Mouse (Mus musculus) adrenal gland, adult 18-20 months (tissue): Measurements from ENCODE around the gene Mymk. TPM values are rescaled to one million over a fixed set of nuclear protein-coding genes. Genes with fewer than 3 reads are reported as not detected.

Experiments used
- DNase-seq, 2 experiments: peaks; one replicate each; pipeline ENCODE4 v3.0.0; 2021 to 2022; ENCODE audit warnings: low spot score in 2 of 2
- total RNA-seq, 2 experiments: library from RNA; stranded (reverse); gene quantifications; 1 replicate in 1 of 2; 2 replicates in 1 of 2; pipeline ENCODE4 v1.2.3; 2021

Mymk gene
- total RNA-seq, 2 experiments from 2014 or later, result not detected

DNA sequence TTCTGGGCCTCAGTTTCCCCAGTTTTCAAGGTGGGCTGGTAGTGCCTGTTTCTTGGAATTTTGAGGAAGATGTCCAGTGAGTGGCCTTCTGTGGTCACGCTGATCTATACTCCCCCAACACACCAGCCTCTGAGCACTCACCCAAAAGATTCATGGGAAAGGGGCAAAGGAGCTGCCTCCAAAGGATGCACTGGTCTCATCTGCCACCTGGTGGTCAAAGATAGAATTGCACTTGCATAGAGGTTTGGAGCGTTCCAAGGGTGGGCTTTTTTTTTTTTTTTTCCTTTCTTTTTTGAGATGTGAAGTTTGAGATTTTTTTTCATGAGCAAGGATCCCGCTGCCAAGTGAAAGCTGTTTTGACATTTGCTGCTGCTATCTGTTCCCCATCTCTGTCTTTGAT, 33.4 kb downstream of the Mymk start:
- DNase-seq, result peak; percentile 66 to 70

DNA sequence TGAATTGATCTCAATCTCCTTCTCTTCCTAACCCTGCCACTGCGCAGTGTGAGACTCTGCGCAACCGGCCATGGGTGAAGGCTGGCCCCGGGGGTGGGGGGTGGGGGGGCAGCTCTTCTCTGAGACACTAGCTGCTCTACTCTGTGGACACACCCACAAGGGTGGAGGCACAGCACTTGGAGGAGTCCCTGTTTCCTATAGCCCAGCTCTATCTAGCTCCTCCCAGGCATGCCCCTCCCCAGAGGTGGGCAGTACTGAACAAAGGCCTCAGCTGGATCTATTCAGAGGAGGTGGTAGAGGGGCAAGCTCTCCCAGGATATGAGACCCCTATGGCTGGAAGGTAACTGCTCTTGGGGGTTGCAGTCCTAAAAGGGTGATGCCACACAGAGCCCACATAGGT, 35.0 kb downstream of the Mymk start:
- DNase-seq, result no peak

DNA sequence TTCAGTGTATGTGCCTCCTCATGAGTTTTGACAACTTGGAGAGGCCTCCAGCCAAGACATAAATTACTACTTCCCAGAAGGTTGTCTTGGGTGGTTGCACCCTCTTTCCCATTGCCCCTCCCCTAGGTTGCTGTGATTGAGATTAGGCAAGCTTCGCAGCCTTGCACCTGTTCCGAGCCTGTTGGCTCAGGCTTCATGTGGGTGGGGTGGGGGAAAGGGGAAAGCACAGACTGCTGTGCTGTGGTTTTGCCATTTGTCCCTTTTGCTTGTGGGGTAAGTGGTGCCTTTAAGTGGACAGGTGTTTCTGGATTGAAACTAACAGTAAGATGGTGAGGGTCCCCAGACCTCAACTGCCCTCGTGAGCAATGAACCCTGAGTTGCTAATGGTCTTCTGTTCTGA, 36.0 kb downstream of the Mymk start:
- DNase-seq, result no peak

DNA sequence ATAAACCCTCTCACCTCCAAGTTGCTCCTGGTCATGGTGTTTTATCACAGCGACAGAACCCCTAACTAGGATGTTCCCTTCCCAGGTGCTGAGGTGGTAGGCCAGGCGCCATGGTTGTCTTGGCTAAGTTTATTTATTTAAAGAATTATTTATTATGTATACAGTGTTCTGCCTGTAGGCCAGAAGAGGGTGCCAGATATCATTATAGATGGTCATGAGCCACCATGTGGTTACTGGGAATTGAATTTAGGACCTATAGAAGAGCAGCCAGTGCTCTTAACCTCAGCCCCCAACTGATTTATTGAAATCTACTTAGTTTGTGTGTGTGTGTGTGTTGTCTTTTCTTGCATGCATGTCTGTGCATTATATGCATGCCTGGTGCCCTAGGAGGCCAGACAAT, 39.6 kb downstream of the Mymk start:
- DNase-seq, result no peak

DNA sequence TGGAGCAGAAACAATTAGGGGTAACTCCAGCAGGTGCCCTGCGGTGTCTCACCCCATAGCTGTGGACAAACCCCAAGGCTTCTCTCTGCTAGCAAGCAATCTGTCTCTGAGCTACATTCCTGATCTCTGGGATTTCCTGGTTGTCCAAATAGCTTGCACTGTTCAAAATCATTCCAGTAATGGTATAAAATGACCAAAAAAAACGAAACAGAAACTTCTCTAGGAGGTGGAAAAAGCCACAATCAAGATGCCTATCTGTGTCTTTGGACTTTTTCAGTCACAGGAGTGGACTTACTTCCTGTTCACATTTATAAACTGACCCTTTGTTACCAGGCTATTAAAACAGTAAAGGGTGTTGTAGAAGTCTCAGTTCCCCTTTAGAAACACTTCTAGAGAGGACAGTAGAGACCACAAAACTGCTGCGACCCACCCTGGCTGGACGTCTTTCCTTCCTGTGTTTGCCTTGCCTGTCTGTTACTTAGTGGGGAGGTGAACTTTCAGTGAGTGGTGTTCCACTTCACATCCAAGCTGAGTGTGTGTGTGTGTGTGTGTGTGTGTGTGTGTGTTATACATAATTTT, 43.5 kb downstream of the Mymk start:
- DNase-seq, result no peak

DNA sequence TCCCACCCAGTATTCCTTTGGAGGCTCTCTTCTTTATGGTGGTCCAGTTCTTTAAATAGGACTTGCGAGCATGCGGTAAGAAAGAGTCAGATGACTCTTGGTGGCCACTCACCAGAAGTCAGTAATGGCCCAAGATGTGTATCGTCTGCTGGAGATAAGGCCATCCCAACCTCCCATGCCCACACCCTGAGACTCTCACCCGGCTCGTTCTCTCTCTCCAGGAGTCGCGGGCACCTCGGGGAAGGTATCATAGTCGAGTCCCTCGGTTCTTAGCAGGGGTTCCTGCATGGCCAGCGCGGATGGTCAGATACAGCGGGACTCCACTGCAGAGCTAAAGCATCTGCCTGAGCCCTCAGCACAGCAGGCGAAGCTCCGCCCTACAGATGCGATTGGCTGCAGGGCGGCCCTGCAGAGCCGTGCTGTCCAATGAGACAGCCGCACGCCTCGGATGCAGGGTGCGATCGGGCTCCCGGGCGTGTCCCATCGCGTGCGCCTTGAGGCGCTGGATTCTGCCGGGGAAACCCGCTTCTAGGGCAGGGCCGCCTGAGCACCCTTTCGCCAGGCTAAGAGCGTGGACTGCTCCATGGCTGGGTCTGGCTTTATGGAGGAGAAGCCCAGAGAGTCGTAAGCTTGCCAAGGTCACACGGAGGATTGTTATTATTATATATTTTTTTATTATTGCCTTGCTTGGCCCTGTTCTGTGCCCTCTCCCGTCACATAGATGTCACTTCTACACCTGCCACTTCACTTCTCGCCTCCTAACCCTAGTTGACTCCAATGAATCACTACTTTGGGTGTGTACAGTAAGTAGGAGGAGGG, 44.2 kb downstream of the Mymk start, which contains the start of gene Slc2a6:
Slc2a6 (minus strand) TSS at position 381 of the 819 bp plus-strand sequence.
- peak; percentile 77 to 80 for DNase-seq

DNA sequence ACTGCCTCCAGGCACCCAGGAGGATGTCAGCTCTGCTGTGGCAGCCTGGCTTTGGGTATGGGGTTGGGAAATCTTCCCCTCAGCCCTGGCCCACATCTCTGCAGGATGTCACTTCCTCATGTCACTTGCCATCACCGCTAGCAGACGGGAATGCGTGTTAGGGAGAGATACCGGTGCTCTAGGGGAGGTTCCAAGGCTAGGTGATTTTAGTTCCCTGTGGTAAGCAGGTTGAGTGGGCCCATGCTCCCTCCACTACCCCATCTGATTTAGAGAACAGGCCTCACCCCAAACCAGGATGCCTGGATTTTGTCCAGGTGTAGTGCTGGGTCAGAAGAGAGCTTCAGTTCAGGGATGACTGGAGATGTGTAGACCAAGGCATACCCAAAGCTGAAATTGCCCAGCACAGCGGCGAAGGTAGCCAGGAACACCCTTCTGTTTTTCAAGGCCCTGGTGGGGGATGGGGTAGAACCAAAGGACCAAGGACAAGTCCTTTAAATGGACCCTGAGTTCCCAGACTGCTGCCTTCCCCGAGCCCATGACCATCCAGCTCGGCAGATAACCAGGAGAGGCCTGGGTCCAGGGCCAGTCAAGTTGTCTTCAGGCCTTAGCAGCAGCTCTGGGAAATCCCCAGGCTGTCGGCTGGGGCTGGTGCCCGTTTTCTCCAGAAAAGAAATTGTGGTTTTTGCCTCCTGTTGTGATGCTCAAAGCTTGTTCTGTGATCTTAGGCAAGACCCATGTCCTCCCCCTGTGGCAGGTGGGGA, 44.9 kb downstream of the Mymk start:
- no peak for DNase-seq

DNA sequence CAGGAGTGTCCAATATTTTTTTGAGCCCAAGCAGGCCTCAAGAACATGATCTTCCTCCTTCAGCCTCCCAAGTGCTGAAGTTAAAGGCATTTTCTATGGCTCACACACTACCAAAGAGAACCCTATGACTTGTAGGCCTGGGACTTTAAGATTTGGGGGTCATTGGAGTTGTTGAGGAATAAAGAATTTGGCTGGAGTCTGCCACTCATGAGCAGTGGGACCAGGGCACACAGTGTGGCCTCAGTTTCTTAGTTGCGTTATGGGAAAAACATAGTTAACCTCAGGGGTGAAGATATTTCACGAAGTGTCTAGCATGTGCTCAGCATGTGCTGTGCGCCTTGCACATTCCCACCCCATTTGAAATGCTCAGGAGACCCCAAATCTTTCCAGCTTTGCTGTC, 45.6 kb downstream of the Mymk start:
- DNase-seq, result no peak

DNA sequence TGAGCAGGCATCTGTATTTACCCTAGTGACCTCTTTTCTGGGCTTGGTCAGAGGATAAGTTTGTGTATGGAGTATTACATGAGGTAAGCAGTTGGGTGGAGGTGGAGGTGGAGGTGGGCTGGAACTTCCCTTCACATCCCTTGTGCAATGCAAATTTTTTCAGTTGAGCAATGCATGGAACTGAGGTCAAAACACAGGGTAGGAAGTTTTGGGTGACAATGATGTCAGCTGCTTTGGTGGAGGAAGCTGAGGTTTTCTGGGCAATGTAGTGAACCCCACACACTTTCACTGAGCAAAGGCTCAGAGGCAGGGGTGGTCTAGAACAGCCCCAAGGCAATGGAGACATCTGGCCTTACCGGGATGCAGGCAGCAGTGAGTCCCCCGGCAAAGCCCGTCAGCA, 46.4 kb downstream of the Mymk start:
- DNase-seq, result no peak

DNA sequence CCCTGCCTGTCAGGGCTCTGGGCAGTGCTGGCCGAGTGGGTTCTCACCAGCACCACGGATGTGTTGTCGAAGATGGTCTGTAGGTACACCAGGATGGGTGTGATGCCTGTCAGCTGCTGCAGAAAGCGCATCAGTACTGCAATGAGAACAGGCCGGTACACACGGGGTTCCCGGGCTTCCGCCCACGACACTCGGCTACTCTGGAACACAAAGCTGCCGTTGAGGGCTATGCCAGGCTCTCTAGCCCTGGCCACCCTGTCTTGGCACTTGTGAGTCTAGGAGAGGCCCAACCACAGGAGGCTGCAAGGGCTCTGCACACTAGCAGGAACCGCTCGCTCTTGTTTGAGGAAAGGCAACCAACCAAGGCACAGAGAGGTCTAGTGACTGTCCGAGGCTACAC, 47.8 kb downstream of the Mymk start:
- no peak for DNase-seq

DNA sequence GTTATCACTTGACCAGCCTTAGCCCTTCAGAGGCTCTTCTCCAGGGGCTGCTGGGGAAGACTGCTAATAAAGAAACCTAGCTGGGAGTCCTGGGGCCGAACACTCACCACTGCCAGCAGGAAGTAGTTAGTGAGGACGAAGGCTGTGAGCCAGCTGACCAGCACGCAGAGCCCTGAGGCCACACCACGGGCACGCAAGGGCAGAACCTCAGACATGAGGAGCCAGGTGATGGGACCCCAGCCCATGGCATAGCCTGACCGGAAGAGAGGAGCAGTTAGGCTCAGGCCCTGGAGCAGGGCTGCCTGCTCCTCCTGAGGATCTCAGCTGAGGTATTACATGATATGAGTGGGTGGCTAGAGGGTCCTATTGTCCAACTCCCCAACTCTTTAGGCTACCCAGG, 49.4 kb downstream of the Mymk start:
- no peak for DNase-seq

DNA sequence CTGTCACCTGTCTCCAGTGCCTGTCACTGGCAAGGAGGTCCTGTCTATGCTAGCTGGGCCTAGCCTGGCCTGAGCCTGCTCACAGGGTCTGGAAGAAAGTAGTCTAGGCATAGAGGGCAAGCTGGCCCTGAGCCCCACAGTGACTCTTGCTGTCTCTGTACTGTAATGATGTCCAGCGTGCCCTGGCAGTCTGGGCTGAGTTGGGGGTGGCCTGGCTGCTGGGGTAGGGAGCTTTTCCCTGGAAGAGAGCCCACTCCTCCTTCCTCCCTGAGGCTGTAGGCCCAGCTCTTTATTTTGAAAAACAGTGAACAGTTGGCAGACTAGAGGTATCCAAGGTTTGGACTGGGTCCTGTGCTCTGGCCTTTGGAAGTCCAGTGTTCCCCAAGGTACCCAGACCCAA, 50.9 kb downstream of the Mymk start:
- no peak for DNase-seq

DNA sequence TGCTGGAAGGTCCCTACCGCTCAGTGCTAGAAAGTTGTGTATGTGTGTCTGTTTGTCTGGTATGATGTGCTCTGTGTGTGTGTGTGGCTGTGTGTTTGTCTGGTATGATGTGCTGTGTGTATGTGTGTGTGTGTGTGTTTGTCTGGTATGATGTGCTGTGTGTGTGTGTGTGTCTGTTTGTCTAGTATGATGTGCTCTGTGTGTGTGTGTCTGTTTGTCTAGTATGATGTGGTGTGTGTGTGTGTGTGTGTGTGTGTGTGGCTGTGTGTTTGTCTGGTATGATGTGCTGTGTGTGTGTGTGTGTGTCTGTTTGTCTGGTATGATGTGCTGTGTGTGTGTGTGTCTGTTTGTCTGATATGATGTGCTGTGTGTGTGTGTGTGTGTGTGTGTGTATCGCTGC, 52.4 kb downstream of the Mymk start:
- DNase-seq, result no peak

DNA sequence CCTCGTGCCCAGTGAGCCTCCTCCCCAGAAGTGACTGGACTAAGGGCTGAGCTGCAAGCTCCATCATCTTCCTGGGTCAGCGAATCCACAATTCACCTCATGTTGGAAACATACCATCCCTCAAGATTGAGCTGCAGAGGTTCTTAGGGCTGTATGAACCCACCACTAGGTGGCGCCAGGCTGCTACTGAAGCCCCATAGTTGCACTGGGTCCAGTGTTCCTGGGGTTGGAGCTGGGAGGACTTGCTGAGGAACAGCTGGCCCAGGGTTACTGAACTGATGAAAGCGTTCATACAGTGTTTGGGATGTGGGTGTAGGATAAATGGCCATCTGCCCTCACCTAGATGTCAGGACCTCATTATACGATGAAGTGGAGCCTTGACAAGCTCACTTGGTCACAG, 54.2 kb downstream of the Mymk start:
- DNase-seq, result peak; percentile 67 to 76

Other genes starting within 250 kb of the Mymk start
- gene Abo, start 207.2 kb downstream of the Mymk start, total RNA-seq, result not detected
- gene Surf6, start 169.3 kb downstream of the Mymk start, total RNA-seq, result 10 to 100 TPM; 25.9 to 35.5 TPM
- gene Med22, start 161.5 kb downstream of the Mymk start, total RNA-seq, result 10 to 100 TPM; 49.6 to 51.7 TPM
- 100 to 1,000 TPM; 490 to 502 TPM for gene Rpl7a, start 161.4 kb downstream of the Mymk start, total RNA-seq
- gene Surf2, start 155.8 kb downstream of the Mymk start, total RNA-seq, result 10 to 100 TPM; 38.8 to 43.5 TPM
- 100 to 1,000 TPM; 108 to 115 TPM for gene Surf1, start 155.6 kb downstream of the Mymk start, total RNA-seq
- 100 to 1,000 TPM; 129 to 195 TPM for gene Surf4, start 138.3 kb downstream of the Mymk start, total RNA-seq
- gene Stkld1, start 138.1 kb downstream of the Mymk start, total RNA-seq, result under 1 TPM; 0.19 to 0.63 TPM
- gene Rexo4, start 107.8 kb downstream of the Mymk start, total RNA-seq, result 10 to 100 TPM; 38.5 to 41.3 TPM
- not detected for gene Adamts13, start 98.8 kb downstream of the Mymk start, total RNA-seq
- gene Cacfd1, start 62.3 kb downstream of the Mymk start, total RNA-seq, result 10 to 100 TPM; 46.9 to 62.8 TPM
- 1 to 10 TPM in 1 of 2 experiments, under 1 TPM in 1; 0.33 to 1.1 TPM for gene Slc2a6, start 44.2 kb downstream of the Mymk start, total RNA-seq
- 10 to 100 TPM; 20.4 to 23.7 TPM for gene Adamtsl2, start 7.2 kb upstream of the Mymk start, total RNA-seq
- 1 to 10 TPM; 2.4 to 2.9 TPM for gene Fam163b, start 70.3 kb upstream of the Mymk start, total RNA-seq
- 100 to 1,000 TPM; 311 to 388 TPM for gene Dbh, start 93.1 kb upstream of the Mymk start, total RNA-seq
- 1 to 10 TPM; 7.0 to 9.2 TPM for gene Sardh, start 176.2 kb upstream of the Mymk start, total RNA-seq